17 mouse cellular contexts compared by ENCODE assay signal in genomic region chr1:182112385-182112784, GRCm38 (mm10). TPM values are rescaled to one million over a fixed set of nuclear protein-coding genes. Genes with fewer than 3 reads are reported as not detected.
"Had no signal": no experiment of that assay in that cellular context is flagged by ENCODE, and none has a peak within 500 bp of the region (broad histone marks: within the 10 kb centered on the region; RNA-seq: fewer than 3 reads in every experiment).

No protein-coding gene starts in this region.

- H3K36me3 ChIP-seq: liver, embryonic 13.5 days; lung, embryonic 15.5 days; midbrain, embryonic 12.5 days had no signal

- ATAC-seq: liver, postnatal 0 days had no signal

- H3K9ac ChIP-seq: liver, embryonic 13.5 days; liver, postnatal 0 days; lung, embryonic 15.5 days; midbrain, embryonic 12.5 days had no signal

- H3K4me2 ChIP-seq: liver, embryonic 13.5 days; lung, embryonic 15.5 days; midbrain, embryonic 12.5 days had no signal

- H3K27ac ChIP-seq: left cerebral cortex, adult 2 months; liver, embryonic 13.5 days; lung, embryonic 15.5 days; macrophage; midbrain, embryonic 12.5 days had no signal

- H3K4me3 ChIP-seq: left cerebral cortex, adult 2 months; liver, embryonic 13.5 days; lung, embryonic 15.5 days; midbrain, embryonic 12.5 days had no signal

- DNase-seq: liver; liver, embryonic 13.5 days; liver, postnatal 0 days; lung, postnatal 14 days; thymus, adult 18-20 months; thymus, postnatal 14 days had no signal

- H3K9me3 ChIP-seq: liver, embryonic 13.5 days; lung, embryonic 15.5 days; megakaryocyte, embryonic 14.5 days; midbrain, embryonic 12.5 days had no signal

- H3K27me3 ChIP-seq: megakaryocyte, embryonic 14.5 days had no signal

RNA-seq across cellular contexts. Expression of gene Vmn1r1, which starts 51.9 kb away (rescaled TPM):
- total RNA-seq: layer of hippocampus, postnatal 25 days; left cerebral cortex, adult 2 months; left cerebral cortex, postnatal 14 days; midbrain, postnatal 0 days had no signal
- polyA plus RNA-seq: limb, embryonic 11.5 days; liver, embryonic 13.5 days; liver, postnatal 0 days; lung, embryonic 15.5 days; macrophage; midbrain, embryonic 12.5 days; midbrain, postnatal 0 days; neural tube, embryonic 14.5 days; spleen, adult 2 months had no signal
